Mouse (Mus musculus) liver, adult 2 months (tissue): ENCODE results near the gene Hoxa2.

ENCODE experiments used
- CTCF ChIP-seq: fragments of 200-500 bp; IDR thresholded peaks from 2 replicates; pipeline ENCODE4 v1.5.1; 2011; ENCODE audit warnings: low read depth, low read length, control low read depth
- POLR2A ChIP-seq: fragments of 200-500 bp; IDR thresholded peaks from 2 replicates; pipeline ENCODE4 v1.6.1; 2011; ENCODE audit warnings: low read length, control low read depth; ENCODE audit not compliant: insufficient read depth; ENCODE audit errors: extremely low read depth

- no peak for TF ChIP-seq POLR2A
- TF ChIP-seq CTCF = no peak
These were observed 40.6 kb upstream of the Hoxa2 start for GRCm38 (mm10) chr6:52205221-52205620.
